Comparison of ENCODE assay signal across 9 mouse cellular contexts in genomic region chr1:166429053-166429452, GRCm38 (mm10). TPM values are rescaled to one million over a fixed set of nuclear protein-coding genes. Genes with fewer than 3 reads are reported as not detected.
DNase-seq lines count a peak whose midpoint lies in the region; ATAC-seq lines count a peak whose summit lies in the region.
"Had no signal": no experiment of that assay in that cellular context is flagged by ENCODE, and none has a peak within 500 bp of the region (broad histone marks: within the 10 kb centered on the region; RNA-seq: fewer than 3 reads in every experiment).

No protein-coding gene starts in this region.

- DNase-seq in MEL-GATA-1-ER (ENCODE audit: extremely low read depth, low read depth), result peak; percentile 69
- DNase-seq in forebrain, embryonic 14.5 days (ENCODE audit: low spot score), result peak; percentile 78
- no peak for DNase-seq in thymus, adult 18-20 months

- H3K27me3 ChIP-seq in hindbrain, embryonic 13.5 days, result no peaks in the 10 kb centered on the region
- H3K27me3 ChIP-seq in hindbrain, embryonic 12.5 days, result no peaks in the 10 kb centered on the region
- no peaks in the 10 kb centered on the region for H3K27me3 ChIP-seq in forebrain, embryonic 14.5 days (replicated peaks; ENCODE audit: control insufficient read depth, insufficient read depth, low read length)
- H3K27me3 ChIP-seq in liver, embryonic 15.5 days, result no peaks in the 10 kb centered on the region
- H3K27me3 ChIP-seq in kidney, embryonic 14.5 days (ENCODE audit: control insufficient read depth, insufficient read depth, low read length), result no peaks in the 10 kb centered on the region
- H3K27me3 ChIP-seq: stomach, embryonic 15.5 days had no signal

- no peak overlapping the region for H3K27ac ChIP-seq in hindbrain, embryonic 13.5 days
- H3K27ac ChIP-seq in hindbrain, embryonic 12.5 days, result no peak overlapping the region
- H3K27ac ChIP-seq in forebrain, embryonic 14.5 days (ENCODE audit: low read depth, low read length), result no peak overlapping the region
- no peak overlapping the region for H3K27ac ChIP-seq in liver, embryonic 15.5 days (replicated peaks)
- no peak overlapping the region for H3K27ac ChIP-seq in kidney, embryonic 14.5 days (ENCODE audit: low read depth, low read length)
- H3K27ac ChIP-seq: stomach, embryonic 15.5 days had no signal

- no peaks in the 10 kb centered on the region for H3K36me3 ChIP-seq in hindbrain, embryonic 13.5 days
- no peaks in the 10 kb centered on the region for H3K36me3 ChIP-seq in hindbrain, embryonic 12.5 days
- no peaks in the 10 kb centered on the region for H3K36me3 ChIP-seq in forebrain, embryonic 14.5 days (ENCODE audit: control insufficient read depth, insufficient read depth, low read length)
- no peaks in the 10 kb centered on the region for H3K36me3 ChIP-seq in liver, embryonic 15.5 days (replicated peaks)
- H3K36me3 ChIP-seq in kidney, embryonic 14.5 days (ENCODE audit: control insufficient read depth, insufficient read depth, low read length), result no peaks in the 10 kb centered on the region
- H3K36me3 ChIP-seq: stomach, embryonic 15.5 days had no signal

- 71% methylated on average over 3 of the region's 3 CpGs for WGBS in hindbrain, embryonic 13.5 days
- WGBS in hindbrain, embryonic 12.5 days, result 78% methylated on average over 3 of the region's 3 CpGs
- WGBS in forebrain, embryonic 14.5 days, result 70% methylated on average over 3 of the region's 3 CpGs
- whole genome bisulfite sequencing in liver, embryonic 15.5 days (ENCODE audit: insufficient replicate concordance), result 29% methylated on average over 3 of the region's 3 CpGs
- 77% methylated on average over 3 of the region's 3 CpGs for WGBS in kidney, embryonic 14.5 days

- 0 out of 2 replicates have a peak, but pooled peaks have one; percentile 49 for ATAC-seq in hindbrain, embryonic 13.5 days (ENCODE audit: low FRiP score)
- ATAC-seq in hindbrain, embryonic 12.5 days (ENCODE audit: low FRiP score), result no peak; the same call in 1 of the 2 replicates
- ATAC-seq in forebrain, embryonic 14.5 days, result peak; percentile 60
- no peak for ATAC-seq in liver, embryonic 15.5 days (ENCODE audit: insufficient read depth)
- no peak for ATAC-seq in erythroblast, adult 5-6 weeks (replicated peaks; ENCODE audit: low FRiP score, poor library complexity, severe bottlenecking)
- no peak for ATAC-seq in kidney, embryonic 14.5 days (ENCODE audit: low FRiP score, low TSS enrichment)

- H3K4me3 ChIP-seq in hindbrain, embryonic 13.5 days, result no peak overlapping the region
- H3K4me3 ChIP-seq in hindbrain, embryonic 12.5 days, result no peak overlapping the region
- no peak overlapping the region for H3K4me3 ChIP-seq in forebrain, embryonic 14.5 days (ENCODE audit: low read depth, low read length)
- H3K4me3 ChIP-seq in liver, embryonic 15.5 days (replicated peaks), result no peak overlapping the region
- no peak overlapping the region for H3K4me3 ChIP-seq in kidney, embryonic 14.5 days (ENCODE audit: low read length)
- H3K4me3 ChIP-seq: stomach, embryonic 15.5 days had no signal

- H3K4me1 ChIP-seq in hindbrain, embryonic 13.5 days (replicated peaks), result no peaks in the 10 kb centered on the region
- H3K4me1 ChIP-seq in hindbrain, embryonic 12.5 days, result no peaks in the 10 kb centered on the region
- no peaks in the 10 kb centered on the region for H3K4me1 ChIP-seq in forebrain, embryonic 14.5 days (ENCODE audit: control insufficient read depth, insufficient read depth, low read length)
- no peaks in the 10 kb centered on the region for H3K4me1 ChIP-seq in liver, embryonic 15.5 days (replicated peaks)
- no peaks in the 10 kb centered on the region for H3K4me1 ChIP-seq in kidney, embryonic 14.5 days (ENCODE audit: control insufficient read depth, insufficient read depth, low read length)
- H3K4me1 ChIP-seq: stomach, embryonic 15.5 days had no signal

- H3K4me2 ChIP-seq in hindbrain, embryonic 13.5 days, result no peak overlapping the region
- H3K4me2 ChIP-seq in hindbrain, embryonic 12.5 days (replicated peaks), result no peak overlapping the region
- no peak overlapping the region for H3K4me2 ChIP-seq in forebrain, embryonic 14.5 days (ENCODE audit: low read length)
- H3K4me2 ChIP-seq in liver, embryonic 15.5 days, result peak overlapping the region; percentile 49; the same call in 1 of the 2 replicates
- no peak overlapping the region for H3K4me2 ChIP-seq in kidney, embryonic 14.5 days (replicated peaks; ENCODE audit: low read depth, low read length)
- H3K4me2 ChIP-seq: stomach, embryonic 15.5 days had no signal

- H3K9me3 ChIP-seq in hindbrain, embryonic 13.5 days, result no peaks in the 10 kb centered on the region
- H3K9me3 ChIP-seq in hindbrain, embryonic 12.5 days (replicated peaks), result no peaks in the 10 kb centered on the region
- no peaks in the 10 kb centered on the region for H3K9me3 ChIP-seq in forebrain, embryonic 14.5 days (replicated peaks; ENCODE audit: control insufficient read depth, low read length)
- H3K9me3 ChIP-seq in liver, embryonic 15.5 days (replicated peaks), result no peaks in the 10 kb centered on the region
- H3K9me3 ChIP-seq in kidney, embryonic 14.5 days (ENCODE audit: control insufficient read depth, low read length), result no peaks in the 10 kb centered on the region
- H3K9me3 ChIP-seq: stomach, embryonic 15.5 days had no signal

- no peak overlapping the region for H3K9ac ChIP-seq in hindbrain, embryonic 13.5 days
- no peak overlapping the region for H3K9ac ChIP-seq in hindbrain, embryonic 12.5 days
- H3K9ac ChIP-seq in forebrain, embryonic 14.5 days (ENCODE audit: low read length), result no peak overlapping the region
- H3K9ac ChIP-seq in liver, embryonic 15.5 days, result no peak overlapping the region
- H3K9ac ChIP-seq in kidney, embryonic 14.5 days (ENCODE audit: low read depth, low read length), result no peak overlapping the region
- H3K9ac ChIP-seq: stomach, embryonic 15.5 days had no signal

RNA-seq across cellular contexts. Expression of gene Pogk, which starts 19.4 kb away (rescaled TPM):
- 38.8 and 41.7 TPM in 2 replicates for polyA plus RNA-seq in hindbrain, embryonic 13.5 days (2015; fragmentation: Nextera tagmentation; extraction: Ambion mirVana)
- 45.3 and 50.3 TPM in 2 replicates for polyA plus RNA-seq in hindbrain, embryonic 12.5 days (2016; fragmentation: Nextera tagmentation; extraction: Ambion mirVana)
- polyA plus RNA-seq in forebrain, embryonic 14.5 days (2014; fragmentation: Nextera tagmentation; extraction: Ambion mirVana), result 34.0 and 36.4 TPM in 2 replicates
- polyA plus RNA-seq in liver, embryonic 15.5 days (2015; fragmentation: Nextera tagmentation; extraction: Ambion mirVana), result 0.89 and 0.93 TPM in 2 replicates
- total RNA-seq in erythroblast, adult 5-6 weeks (2015; ENCODE audit: low replicate concordance), result 0.19 and 0.42 TPM in 2 replicates
- total RNA-seq in erythroblast, adult 5-6 weeks (2017; ENCODE audit: low replicate concordance), result 0.42 and 0.60 TPM in 2 replicates
- polyA plus RNA-seq in kidney, embryonic 14.5 days (2014; fragmentation: Nextera tagmentation; extraction: Ambion mirVana), result 10.7 and 20.0 TPM in 2 replicates

RNA-seq across cellular contexts. Expression of gene Tada1, which starts 50.2 kb away (rescaled TPM):
- polyA plus RNA-seq in hindbrain, embryonic 13.5 days (2015; fragmentation: Nextera tagmentation; extraction: Ambion mirVana), result 73.8 and 77.0 TPM in 2 replicates
- polyA plus RNA-seq in hindbrain, embryonic 12.5 days (2016; fragmentation: Nextera tagmentation; extraction: Ambion mirVana), result 58.4 and 61.3 TPM in 2 replicates
- 113 and 127 TPM in 2 replicates for polyA plus RNA-seq in forebrain, embryonic 14.5 days (2014; fragmentation: Nextera tagmentation; extraction: Ambion mirVana)
- polyA plus RNA-seq in liver, embryonic 15.5 days (2015; fragmentation: Nextera tagmentation; extraction: Ambion mirVana), result 20.5 and 21.1 TPM in 2 replicates
- total RNA-seq in erythroblast, adult 5-6 weeks (2015; ENCODE audit: low replicate concordance), result 14.8 and 21.9 TPM in 2 replicates
- 6.0 and 6.6 TPM in 2 replicates for total RNA-seq in erythroblast, adult 5-6 weeks (2017; ENCODE audit: low replicate concordance)
- polyA plus RNA-seq in kidney, embryonic 14.5 days (2014; fragmentation: Nextera tagmentation; extraction: Ambion mirVana), result 60.7 and 62.9 TPM in 2 replicates

Comparison
In these comparisons a context has a peak if more than half of its experiments do, and no peak if none do; other contexts are left out.
1. ATAC-seq: peak in hindbrain, embryonic 13.5 days (single experiment) and forebrain, embryonic 14.5 days (single experiment); none in hindbrain, embryonic 12.5 days (single experiment), liver, embryonic 15.5 days (single experiment), erythroblast, adult 5-6 weeks (single experiment) and kidney, embryonic 14.5 days (single experiment).
2. DNase-seq: peak in MEL-GATA-1-ER (single experiment) and forebrain, embryonic 14.5 days (single experiment); none in thymus, adult 18-20 months (0 of 2).